Mouse (Mus musculus): Measurements from ENCODE around the gene Abhd17a. TPM values are rescaled to one million over a fixed set of nuclear protein-coding genes. Genes with fewer than 3 reads are reported as not detected.

Gene Abhd17a
- total RNA-seq, 2 experiments from 2014 or later = 92.2 to 102 TPM

- intact Hi-C loops (cut with DNase I) = loop anchor here (2.0 kb wide), 3 partner anchors 32 to 76 kb away; partner anchors contain the start of gene Csnk1g2
These were observed 11.2 kb downstream of the Abhd17a start for GRCm38 (mm10) chr10:80578911-80579310.

GRCm38 (mm10) chr10:80578131-80578750 lies 11.9 kb downstream of the Abhd17a start:
- intact Hi-C loops (cut with DNase I) = loop anchor here (2.0 kb wide), 3 partner anchors 33 to 77 kb away; partner anchors contain the start of gene Csnk1g2
- DNase-seq = peak; percentile 89 to 92

More at GRCm38 (mm10) chr10:80578911-80579310, 11.2 kb downstream of the Abhd17a start:
- DNase-seq = peak; percentile 73

GRCm38 (mm10) chr10:80577195-80578130 lies 12.7 kb downstream of the Abhd17a start, which contains the start of gene Klf16:
Gene Klf16 (minus strand): TSS chr10:80577321.
- intact Hi-C loops (cut with DNase I) = loop anchor here (2.0 kb wide), 3 partner anchors 33 to 77 kb away; partner anchors contain the start of gene Csnk1g2
- DNase-seq = peak; percentile 98

- peak; percentile 46 to 64 for DNase-seq
- intact Hi-C loops (cut with DNase I) = no loop called here
These were observed 13.6 kb downstream of the Abhd17a start for GRCm38 (mm10) chr10:80576351-80577194.

GRCm38 (mm10) chr10:80575925-80576324 lies 14.2 kb downstream of the Abhd17a start:
- DNase-seq = no peak
- intact Hi-C loops (cut with DNase I) = no loop called here

GRCm38 (mm10) chr10:80574896-80575295 lies 15.2 kb downstream of the Abhd17a start:
- intact Hi-C loops (cut with DNase I) = no loop called here
- DNase-seq = no peak

- intact Hi-C loops (cut with DNase I) = no loop called here
- DNase-seq = no peak
These were observed 16.2 kb downstream of the Abhd17a start for GRCm38 (mm10) chr10:80573944-80574343.

GRCm38 (mm10) chr10:80572477-80572876 lies 17.7 kb downstream of the Abhd17a start:
- DNase-seq = no peak
- intact Hi-C loops (cut with DNase I) = no loop called here

- no peak for DNase-seq
- intact Hi-C loops (cut with DNase I) = no loop called here
These were observed 19.0 kb downstream of the Abhd17a start for GRCm38 (mm10) chr10:80570871-80571836.

- DNase-seq = no peak
- intact Hi-C loops (cut with DNase I) = no loop called here
These were observed 19.7 kb downstream of the Abhd17a start for GRCm38 (mm10) chr10:80570419-80570818.

- peak; percentile 66 to 72 for DNase-seq
- intact Hi-C loops (cut with DNase I) = no loop called here
These were observed 20.5 kb downstream of the Abhd17a start for GRCm38 (mm10) chr10:80569664-80570066.

- intact Hi-C loops (cut with DNase I) = no loop called here
These were observed 21.3 kb downstream of the Abhd17a start for GRCm38 (mm10) chr10:80568876-80569275.

GRCm38 (mm10) chr10:80566375-80567092 lies 23.6 kb downstream of the Abhd17a start:
- DNase-seq = peak; percentile 84 to 92
- intact Hi-C loops (cut with DNase I) = loop anchor here (1.0 kb wide), 1 partner anchor 123 kb away; no protein-coding TSS in a partner anchor

More at GRCm38 (mm10) chr10:80568876-80569275, 21.3 kb downstream of the Abhd17a start:
- DNase-seq = no peak

GRCm38 (mm10) chr10:80561116-80561944 lies 28.8 kb downstream of the Abhd17a start, which contains the start of gene Rexo1:
Gene Rexo1 (minus strand): TSS chr10:80561560.
- intact Hi-C loops (cut with DNase I) = no loop called here

GRCm38 (mm10) chr10:80560621-80561020 lies 29.5 kb downstream of the Abhd17a start:
- intact Hi-C loops (cut with DNase I) = no loop called here
- no peak for DNase-seq

More at GRCm38 (mm10) chr10:80561116-80561944, 28.8 kb downstream of the Abhd17a start, which contains the start of gene Rexo1:
- DNase-seq = peak; percentile 96 to 97

- no peak for DNase-seq
- intact Hi-C loops (cut with DNase I) = no loop called here
These were observed 30.7 kb downstream of the Abhd17a start for GRCm38 (mm10) chr10:80559431-80559830.

GRCm38 (mm10) chr10:80557346-80557965 lies 32.7 kb downstream of the Abhd17a start:
- peak; percentile 77 to 89 for DNase-seq
- intact Hi-C loops (cut with DNase I) = loop anchor here (2.0 kb wide), 1 partner anchor 51 kb away; no protein-coding TSS in a partner anchor

All from heart, postnatal 10 days (tissue).